Mouse (Mus musculus): ENCODE results near the gene Olfr1368. TPM values are rescaled to one million over a fixed set of nuclear protein-coding genes. Genes with fewer than 3 reads are reported as not detected.

Gene Olfr1368
- polyA plus RNA-seq, 1 experiment from 2014 or later, result not detected

- H3K4me2 ChIP-seq (ENCODE audit: low read depth, low read length, severe bottlenecking), result peak overlapping the region; percentile 55; the same call in 1 of the 2 replicates
- no peak overlapping the region for H3K4me3 ChIP-seq (ENCODE audit: low read depth, low read length)
- H3K9ac ChIP-seq (ENCODE audit: low read length), result no peak overlapping the region
- WGBS, result 83% methylated on average over 5 of the region's 5 CpGs
- ATAC-seq (replicated peaks; ENCODE audit: low FRiP score) (no peak), DNase-seq (ENCODE audit: low spot score) (no peak)
- H3K9me3 ChIP-seq (ENCODE audit: control insufficient read depth, low read length), result no peaks in the 10 kb centered on the region
- H3K27me3 ChIP-seq (ENCODE audit: control insufficient read depth, insufficient read depth, low read length), result no peaks in the 10 kb centered on the region
- H3K27ac ChIP-seq (ENCODE audit: low read depth, low read length), result no peak overlapping the region
- H3K36me3 ChIP-seq (ENCODE audit: control insufficient read depth, insufficient read depth, low read length), result peaks cover 4% of the 10 kb centered on the region; the same call in 1 of the 2 replicates
- H3K4me1 ChIP-seq (replicated peaks; ENCODE audit: control insufficient read depth, insufficient read depth, low read length), result peaks cover 7% of the 10 kb centered on the region; the same call in 1 of the 2 replicates
Measured at GRCm38 (mm10) chr13:21178364-21178763, 32.7 kb upstream of the Olfr1368 start.

- no peak for DNase-seq (ENCODE audit: low spot score)
- no peak for ATAC-seq (replicated peaks; ENCODE audit: low FRiP score)
- no peak overlapping the region for H3K4me2 ChIP-seq (ENCODE audit: low read depth, low read length, severe bottlenecking)
- H3K4me1 ChIP-seq (replicated peaks; ENCODE audit: control insufficient read depth, insufficient read depth, low read length), result peaks cover 7% of the 10 kb centered on the region; the same call in 1 of the 2 replicates
- no peak overlapping the region for H3K4me3 ChIP-seq (ENCODE audit: low read depth, low read length)
- no peaks in the 10 kb centered on the region for H3K27me3 ChIP-seq (ENCODE audit: control insufficient read depth, insufficient read depth, low read length)
- H3K27ac ChIP-seq (ENCODE audit: low read depth, low read length), result no peak overlapping the region
- no peaks in the 10 kb centered on the region for H3K9me3 ChIP-seq (ENCODE audit: control insufficient read depth, low read length)
- WGBS, result 68% methylated on average over 5 of the region's 5 CpGs
- H3K9ac ChIP-seq (ENCODE audit: low read length), result no peak overlapping the region
- no peaks in the 10 kb centered on the region; the same call in 1 of the 2 replicates for H3K36me3 ChIP-seq (ENCODE audit: control insufficient read depth, insufficient read depth, low read length)
Measured at GRCm38 (mm10) chr13:21177657-21178056, 32.0 kb upstream of the Olfr1368 start.

DNA sequence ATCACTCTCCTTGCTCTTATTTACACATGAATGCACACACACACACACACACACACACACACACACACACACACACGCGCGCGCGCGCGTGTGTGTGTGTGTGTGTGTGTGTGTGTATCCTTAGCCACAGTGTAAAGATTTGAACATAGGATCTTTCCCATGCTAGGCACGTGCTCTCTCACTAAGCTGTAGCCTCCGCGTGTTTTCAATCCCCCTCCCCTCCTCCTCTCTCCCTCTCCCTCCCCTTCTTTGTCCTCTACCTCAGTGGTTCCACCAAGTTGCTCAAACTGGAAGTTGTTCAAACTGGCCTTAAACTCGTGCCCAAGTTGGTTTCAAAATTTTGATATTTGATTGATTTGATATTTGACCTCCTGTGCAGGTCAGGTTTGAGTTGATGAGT, 31.1 kb upstream of the Olfr1368 start:
- H3K36me3 ChIP-seq (ENCODE audit: control insufficient read depth, insufficient read depth, low read length), result no peaks in the 10 kb centered on the region
- WGBS, result 69% methylated on average over 11 of the region's 11 CpGs
- H3K9ac ChIP-seq (ENCODE audit: low read length), result no peak overlapping the region
- no peaks in the 10 kb centered on the region for H3K27me3 ChIP-seq (ENCODE audit: control insufficient read depth, insufficient read depth, low read length)
- DNase-seq (ENCODE audit: low spot score) (no peak), ATAC-seq (replicated peaks; ENCODE audit: low FRiP score) (no peak)
- no peak overlapping the region for H3K4me2 ChIP-seq (ENCODE audit: low read depth, low read length, severe bottlenecking)
- H3K27ac ChIP-seq (ENCODE audit: low read depth, low read length), result no peak overlapping the region
- H3K4me3 ChIP-seq (ENCODE audit: low read depth, low read length), result no peak overlapping the region
- H3K9me3 ChIP-seq (ENCODE audit: control insufficient read depth, low read length), result no peaks in the 10 kb centered on the region
- peaks cover 1% of the 10 kb centered on the region; the same call in 1 of the 2 replicates for H3K4me1 ChIP-seq (replicated peaks; ENCODE audit: control insufficient read depth, insufficient read depth, low read length)

GRCm38 (mm10) chr13:21173072-21173471, 27.4 kb upstream of the Olfr1368 start:
- peaks cover 3% of the 10 kb centered on the region; the same call in 1 of the 2 replicates for H3K4me1 ChIP-seq (replicated peaks; ENCODE audit: control insufficient read depth, insufficient read depth, low read length)
- ATAC-seq (replicated peaks; ENCODE audit: low FRiP score), result peak; percentile 30; the same call in 1 of the 2 replicates

DNA sequence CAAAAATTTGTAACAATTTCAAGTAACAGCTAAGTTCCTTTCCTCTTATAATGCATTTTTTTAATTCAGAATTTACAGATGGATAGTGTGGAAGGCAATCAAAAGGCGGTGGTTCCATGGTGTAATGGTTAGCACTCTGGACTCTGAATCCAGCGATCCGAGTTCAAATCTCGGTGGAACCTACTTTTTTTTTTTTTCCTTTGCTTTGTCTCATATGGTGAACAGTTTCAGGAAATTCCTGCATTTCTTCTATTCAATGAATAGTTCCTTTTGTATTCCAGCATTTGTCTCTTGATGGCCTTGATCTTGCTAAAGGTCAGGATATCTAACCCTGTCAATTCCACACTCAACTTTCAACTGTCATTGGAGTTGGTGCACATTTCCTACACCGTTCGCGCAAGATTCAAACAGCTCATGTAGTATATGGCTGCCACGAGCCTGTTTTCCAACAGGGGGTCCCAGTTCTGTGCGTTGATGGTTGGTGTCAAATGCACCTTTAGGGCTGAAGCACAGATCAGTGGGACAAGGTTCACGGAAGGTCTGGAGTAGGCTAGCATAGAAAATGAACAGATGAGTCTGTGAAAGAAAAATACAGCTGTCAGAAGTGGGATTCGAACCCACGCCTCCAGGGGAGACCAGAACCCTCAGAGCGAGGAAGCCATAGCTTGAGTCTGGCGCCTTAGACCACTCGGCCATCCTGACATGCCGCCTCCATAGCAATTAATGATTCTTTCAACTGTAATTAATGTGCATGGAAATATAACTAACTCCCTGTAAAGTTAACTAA, 26.8 kb upstream of the Olfr1368 start:
- peak; percentile 60 for ATAC-seq (replicated peaks; ENCODE audit: low FRiP score)
- Histone ChIP-seq H3K27ac (ENCODE audit: low read depth, low read length) (no peak overlapping the region), H3K4me1 (replicated peaks; ENCODE audit: control insufficient read depth, insufficient read depth, low read length) (peaks cover 3% of the 10 kb centered on the region; the same call in 1 of the 2 replicates), H3K27me3 (ENCODE audit: control insufficient read depth, insufficient read depth, low read length) (no peaks in the 10 kb centered on the region), H3K9me3 (ENCODE audit: control insufficient read depth, low read length) (no peaks in the 10 kb centered on the region), H3K4me3 (ENCODE audit: low read depth, low read length) (peak overlapping the region; percentile 48), H3K36me3 (ENCODE audit: control insufficient read depth, insufficient read depth, low read length) (no peaks in the 10 kb centered on the region), H3K4me2 (ENCODE audit: low read depth, low read length, severe bottlenecking) (peak overlapping the region; percentile 52), H3K9ac (ENCODE audit: low read length) (no peak overlapping the region)
- 2% methylated on average over 16 of the region's 16 CpGs for WGBS
- DNase-seq (ENCODE audit: low spot score), result peak; percentile 87

More at GRCm38 (mm10) chr13:21173072-21173471, 27.4 kb upstream of the Olfr1368 start:
- Histone ChIP-seq H3K9me3 (ENCODE audit: control insufficient read depth, low read length) (no peaks in the 10 kb centered on the region), H3K9ac (ENCODE audit: low read length) (peak overlapping the region; percentile 44), H3K4me2 (ENCODE audit: low read depth, low read length, severe bottlenecking) (peak overlapping the region; percentile 47), H3K4me3 (ENCODE audit: low read depth, low read length) (peak overlapping the region; percentile 48), H3K27ac (ENCODE audit: low read depth, low read length) (peak overlapping the region; percentile 18; the same call in 1 of the 2 replicates), H3K27me3 (ENCODE audit: control insufficient read depth, insufficient read depth, low read length) (no peaks in the 10 kb centered on the region), H3K36me3 (ENCODE audit: control insufficient read depth, insufficient read depth, low read length) (no peaks in the 10 kb centered on the region)
- under 1% methylated on average over 11 of the region's 11 CpGs for WGBS
- peak; percentile 84 for DNase-seq (ENCODE audit: low spot score)

DNA sequence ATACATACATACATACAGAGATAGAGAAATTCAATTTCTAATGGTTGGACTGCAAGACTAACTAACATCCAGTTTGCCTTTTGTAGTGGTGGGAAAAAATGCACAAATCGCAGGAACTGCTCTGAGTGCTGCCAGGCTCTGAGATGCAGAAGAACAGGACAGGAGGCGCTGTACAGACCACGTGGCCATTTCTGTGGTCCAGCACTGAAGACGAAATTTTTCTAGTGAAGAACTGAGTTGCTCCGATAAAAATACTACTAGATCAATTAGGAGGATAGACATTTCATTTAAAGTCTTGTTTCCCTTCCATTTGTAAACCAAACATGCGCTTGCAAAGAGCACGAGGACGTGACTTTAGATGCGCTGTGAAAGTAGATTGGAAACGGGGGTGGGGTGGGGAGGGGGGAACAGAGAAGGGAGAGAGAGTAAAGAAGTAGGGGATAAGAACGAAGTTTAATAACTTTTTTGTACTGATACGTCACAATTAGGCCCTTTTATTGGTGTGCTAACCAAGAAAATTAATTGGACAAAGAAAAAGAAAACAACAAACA, 26.0 kb upstream of the Olfr1368 start:
- Histone ChIP-seq H3K4me3 (ENCODE audit: low read depth, low read length) (peak overlapping the region; percentile 48), H3K9me3 (ENCODE audit: control insufficient read depth, low read length) (no peaks in the 10 kb centered on the region), H3K9ac (ENCODE audit: low read length) (peak overlapping the region; percentile 41), H3K27me3 (ENCODE audit: control insufficient read depth, insufficient read depth, low read length) (no peaks in the 10 kb centered on the region), H3K4me1 (replicated peaks; ENCODE audit: control insufficient read depth, insufficient read depth, low read length) (peaks cover 3% of the 10 kb centered on the region; the same call in 1 of the 2 replicates), H3K27ac (ENCODE audit: low read depth, low read length) (no peak overlapping the region), H3K4me2 (ENCODE audit: low read depth, low read length, severe bottlenecking) (peak overlapping the region; percentile 49; the same call in 1 of the 2 replicates), H3K36me3 (ENCODE audit: control insufficient read depth, insufficient read depth, low read length) (no peaks in the 10 kb centered on the region)
- WGBS, result under 1% methylated on average over 12 of the region's 12 CpGs
- DNase-seq (ENCODE audit: low spot score), result peak; percentile 72
- ATAC-seq (replicated peaks; ENCODE audit: low FRiP score), result no peak

GRCm38 (mm10) chr13:21171156-21171530, 25.5 kb upstream of the Olfr1368 start:
- peak; percentile 68 for DNase-seq (ENCODE audit: low spot score)
- WGBS, result 6% methylated on average over 15 of the region's 15 CpGs
- Histone ChIP-seq H3K4me2 (ENCODE audit: low read depth, low read length, severe bottlenecking) (peak overlapping the region; percentile 49), H3K36me3 (ENCODE audit: control insufficient read depth, insufficient read depth, low read length) (no peaks in the 10 kb centered on the region), H3K9me3 (ENCODE audit: control insufficient read depth, low read length) (no peaks in the 10 kb centered on the region), H3K27me3 (ENCODE audit: control insufficient read depth, insufficient read depth, low read length) (no peaks in the 10 kb centered on the region), H3K4me1 (replicated peaks; ENCODE audit: control insufficient read depth, insufficient read depth, low read length) (peaks cover 3% of the 10 kb centered on the region; the same call in 1 of the 2 replicates), H3K27ac (ENCODE audit: low read depth, low read length) (no peak overlapping the region), H3K9ac (ENCODE audit: low read length) (peak overlapping the region; percentile 39; the same call in 1 of the 2 replicates), H3K4me3 (ENCODE audit: low read depth, low read length) (peak overlapping the region; percentile 19; the same call in 1 of the 2 replicates)
- ATAC-seq (replicated peaks; ENCODE audit: low FRiP score), result no peak

GRCm38 (mm10) chr13:21170431-21171155, 24.9 kb upstream of the Olfr1368 start:
- 26% methylated on average over 17 of the region's 17 CpGs for WGBS
- Histone ChIP-seq H3K36me3 (ENCODE audit: control insufficient read depth, insufficient read depth, low read length) (no peaks in the 10 kb centered on the region), H3K9me3 (ENCODE audit: control insufficient read depth, low read length) (no peaks in the 10 kb centered on the region), H3K4me2 (ENCODE audit: low read depth, low read length, severe bottlenecking) (peak overlapping the region; percentile 49; the same call in 1 of the 2 replicates), H3K27ac (ENCODE audit: low read depth, low read length) (no peak overlapping the region), H3K27me3 (ENCODE audit: control insufficient read depth, insufficient read depth, low read length) (no peaks in the 10 kb centered on the region), H3K4me1 (replicated peaks; ENCODE audit: control insufficient read depth, insufficient read depth, low read length) (peaks cover 3% of the 10 kb centered on the region; the same call in 1 of the 2 replicates), H3K4me3 (ENCODE audit: low read depth, low read length) (peak overlapping the region; percentile 50; the same call in 1 of the 2 replicates), H3K9ac (ENCODE audit: low read length) (peak overlapping the region; percentile 39; the same call in 1 of the 2 replicates)
- no peak for ATAC-seq (replicated peaks; ENCODE audit: low FRiP score)
- DNase-seq (ENCODE audit: low spot score), result no peak

All from forebrain, embryonic 11.5 days (tissue).